Mouse (Mus musculus): ENCODE data around the gene Pard3b.

GRCm38 (mm10) chr1:61698462-61699218 is 60.0 kb downstream of the Pard3b start:
- TF ChIP-seq POLR2A (IDR thresholded peaks at IDR 0.05; ENCODE audit: insufficient read depth, low read length), result no peak
- TF ChIP-seq CTCF (IDR thresholded peaks at IDR 0.05; ENCODE audit: low read depth, low read length), result no peak
- TF ChIP-seq EP300 (IDR thresholded peaks at IDR 0.05; ENCODE audit: insufficient read depth, low read depth, low read length), result no peak

All from ES-Bruce4 (cell line).